Mouse (Mus musculus) kidney, embryonic 16.5 days (tissue): ENCODE results near the gene Snapc4. TPM values are rescaled to one million over a fixed set of nuclear protein-coding genes. Genes with fewer than 3 reads are reported as not detected.

Experiments used
- ATAC-seq: fragments of 200-750 bp; cut with Nextera tagmentation; 2 replicates; pipeline ENCODE4 v1.8.0; 2017; ENCODE audit warnings: moderate TSS enrichment; ENCODE audit not compliant: low FRiP score, low TSS enrichment
- H3K27ac ChIP-seq: fragments of 300-500 bp; sonication (generic); 2 replicates; pipeline ENCODE4 v1.5.1; 2014; ENCODE audit warnings: low read length
- H3K27me3 ChIP-seq: fragments of 300-500 bp; sonication (generic); 2 replicates; pipeline ENCODE4 v1.6.1; 2014; ENCODE audit warnings: low read length, control low read depth, mixed read lengths; ENCODE audit not compliant: insufficient read depth
- H3K36me3 ChIP-seq: fragments of 300-500 bp; sonication (generic); 2 replicates; pipeline ENCODE4 v1.6.1; 2014; ENCODE audit warnings: low read length, control low read depth, mixed read lengths; ENCODE audit not compliant: insufficient read depth
- H3K4me1 ChIP-seq: fragments of 300-500 bp; sonication (generic); 2 replicates; pipeline ENCODE4 v1.6.1; 2014; ENCODE audit warnings: low read length, control low read depth, mixed read lengths; ENCODE audit not compliant: insufficient read depth
- H3K4me2 ChIP-seq: fragments of 300-500 bp; sonication (generic); replicated peaks from 2 replicates; pipeline ENCODE4 v1.6.1; 2014; ENCODE audit warnings: low read depth, low read length
- H3K4me3 ChIP-seq: fragments of 300-500 bp; sonication (generic); 2 replicates; pipeline ENCODE4 v1.5.1; 2014; ENCODE audit warnings: mild to moderate bottlenecking, low read length
- H3K9ac ChIP-seq: fragments of 300-500 bp; sonication (generic); replicated peaks from 2 replicates; pipeline ENCODE4 v1.6.1; 2014; ENCODE audit warnings: low read length
- H3K9me3 ChIP-seq: fragments of 300-500 bp; sonication (generic); 2 replicates; pipeline ENCODE4 v1.6.1; 2016; ENCODE audit warnings: low read length, control low read depth
- WGBS: fragments of 180-500 bp; shearing (Covaris S2); extraction: QIAGEN DNeasy Blood & Tissue Kit; methylation state at CpG from one replicate; pipeline ENCODE4 v1.1.7; 2014; 5-methylcytosine and 5-hydroxymethylcytosine counted together
- polyA plus RNA-seq: library from polyadenylated mRNA; unstranded; fragments of >200 nt; fragmentation: Nextera tagmentation; extraction: Ambion mirVana; gene quantifications from 2 replicates; pipeline ENCODE4 v1.2.1, GENCODE M21; 2015

Snapc4 gene
- polyA plus RNA-seq, 1 experiment from 2014 or later, result 31.7 TPM

DNA sequence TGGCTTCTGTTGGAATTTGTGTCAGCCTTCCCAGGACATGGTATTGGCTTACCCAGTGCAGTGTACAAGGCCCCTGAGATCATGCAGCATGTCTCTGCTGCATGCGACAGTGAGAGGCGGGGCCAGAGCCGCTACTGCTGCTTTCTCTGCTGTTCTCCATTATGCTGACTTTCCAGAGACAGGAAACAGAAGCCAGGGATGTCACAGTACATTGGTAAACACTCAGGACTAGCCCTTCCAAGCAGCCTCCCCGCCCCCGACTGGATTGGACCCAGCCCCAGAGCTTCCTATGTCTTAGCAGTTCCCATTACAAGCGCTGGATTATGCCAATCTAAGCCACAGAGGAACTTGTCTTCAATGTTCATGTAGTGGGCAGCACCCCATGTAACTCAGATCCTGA, 32.2 kb downstream of the Snapc4 start:
- H3K9me3 ChIP-seq, result no peaks in the 10 kb centered on the region
- H3K27ac ChIP-seq, result peak overlapping the region; percentile 47
- no peak overlapping the region for H3K4me2 ChIP-seq
- no peak overlapping the region for H3K4me3 ChIP-seq
- H3K4me1 ChIP-seq, result peaks cover 25% of the 10 kb centered on the region
- peaks cover 40% of the 10 kb centered on the region for H3K36me3 ChIP-seq
- no peak overlapping the region for H3K9ac ChIP-seq
- WGBS, result 50% methylated on average over 6 of the region's 6 CpGs
- no peaks in the 10 kb centered on the region for H3K27me3 ChIP-seq
- ATAC-seq, result no peak

DNA sequence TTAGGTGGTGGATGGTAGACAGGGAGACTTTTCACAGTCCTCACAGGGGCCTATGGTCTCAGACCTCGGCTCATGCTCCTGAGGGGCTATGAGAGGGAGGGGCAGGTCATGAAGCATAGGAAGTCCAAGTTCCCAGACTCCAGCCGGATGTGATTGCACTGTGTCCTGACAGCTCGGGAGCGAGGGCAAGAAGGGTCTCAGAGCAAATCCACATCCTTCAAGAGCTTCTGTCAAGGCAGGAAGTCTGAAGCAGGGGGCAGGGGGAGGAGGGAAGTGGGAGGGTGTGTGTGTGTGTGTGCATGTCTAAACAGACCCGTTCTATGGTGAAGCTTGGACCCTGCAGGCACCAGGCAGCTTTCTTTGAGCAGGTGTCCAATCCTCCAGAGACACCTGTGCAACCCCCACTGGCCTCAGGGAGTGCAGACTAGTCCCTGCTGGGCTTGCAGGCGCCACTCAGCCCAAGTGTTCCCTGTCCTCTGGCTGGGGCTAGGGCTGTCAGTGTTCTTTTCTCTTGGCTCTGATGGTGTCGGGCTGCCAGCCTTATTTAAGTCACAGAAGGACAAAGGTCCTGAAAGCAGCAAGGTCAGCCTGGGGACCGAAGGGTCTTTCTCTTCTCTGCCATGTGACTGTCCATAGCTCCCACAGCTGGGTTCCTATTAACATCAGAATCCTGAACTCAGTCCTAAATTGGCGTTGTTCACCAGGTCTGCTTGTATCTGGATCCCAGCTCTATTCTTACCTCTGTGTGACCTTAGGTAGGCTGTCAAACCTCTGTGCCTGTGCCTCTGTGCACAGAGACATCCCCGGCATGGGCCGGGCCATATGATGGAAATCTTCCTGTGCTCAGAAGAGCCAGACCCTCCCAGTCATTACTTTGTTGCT, 37.6 kb downstream of the Snapc4 start:
- no peaks in the 10 kb centered on the region for H3K9me3 ChIP-seq
- peak; percentile 72 for ATAC-seq
- H3K27ac ChIP-seq, result peak overlapping the region; percentile 88
- WGBS, result 43% methylated on average over 11 of the region's 11 CpGs
- peak overlapping the region; percentile 16; the same call in 1 of the 2 replicates for H3K9ac ChIP-seq
- H3K4me1 ChIP-seq, result peaks cover 27% of the 10 kb centered on the region
- H3K36me3 ChIP-seq, result peaks cover 39% of the 10 kb centered on the region
- H3K4me2 ChIP-seq, result no peak overlapping the region
- no peak overlapping the region for H3K4me3 ChIP-seq
- no peaks in the 10 kb centered on the region for H3K27me3 ChIP-seq

DNA sequence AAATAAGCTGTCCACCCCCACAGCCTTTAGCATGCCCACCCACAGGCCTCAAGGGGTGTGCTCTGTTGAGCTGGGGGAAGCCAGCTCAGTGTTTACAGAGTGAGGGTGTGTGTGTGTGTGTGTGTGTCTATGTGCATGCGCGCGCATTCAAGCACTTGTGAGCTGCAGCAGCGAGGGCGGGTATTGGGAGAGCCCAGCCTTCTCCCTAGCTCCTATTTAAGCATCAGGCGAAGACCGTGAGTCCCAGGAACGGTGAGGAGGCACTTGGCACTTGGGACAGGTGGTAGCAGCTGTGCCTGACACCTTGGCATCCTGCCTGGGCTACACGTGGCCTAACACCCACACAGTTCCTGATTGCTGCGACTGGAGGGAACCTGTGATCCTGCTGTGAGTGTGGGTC, 38.4 kb downstream of the Snapc4 start:
- Histone ChIP-seq H3K27ac (peak overlapping the region; percentile 88), H3K9me3 (no peaks in the 10 kb centered on the region), H3K9ac (0 out of 2 replicates have a peak overlapping the region, but pooled peaks have one; percentile 16), H3K27me3 (no peaks in the 10 kb centered on the region), H3K4me2 (no peak overlapping the region), H3K4me3 (no peak overlapping the region), H3K36me3 (peaks cover 35% of the 10 kb centered on the region), H3K4me1 (peaks cover 27% of the 10 kb centered on the region)
- 49% methylated on average over 10 of the region's 10 CpGs for WGBS
- ATAC-seq, result peak; percentile 36; the same call in 1 of the 2 replicates

DNA sequence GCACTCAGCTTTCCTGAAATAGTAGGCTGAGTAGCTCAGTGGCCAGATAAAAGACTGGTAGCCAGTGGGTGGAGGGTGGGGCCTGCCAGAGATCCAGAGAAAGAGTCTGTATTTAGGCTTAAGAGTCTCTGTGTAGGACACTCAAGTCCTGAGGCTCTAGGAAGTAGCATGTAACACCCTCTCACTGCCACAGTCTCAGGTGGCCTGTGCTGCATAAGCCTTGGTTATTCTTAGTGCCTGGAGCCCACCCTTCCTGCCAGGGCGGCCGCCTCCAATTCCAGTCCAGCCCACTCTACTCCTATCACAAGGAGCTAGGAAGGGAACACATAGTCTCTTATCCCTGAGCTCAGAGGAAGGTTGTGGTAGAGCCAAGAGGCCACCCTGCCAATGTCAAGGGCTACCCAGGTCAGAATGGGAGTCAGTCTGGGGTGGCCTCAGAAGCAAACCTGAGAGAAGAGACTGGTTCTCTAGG, 38.9 kb downstream of the Snapc4 start:
- H3K27me3 ChIP-seq, result no peaks in the 10 kb centered on the region
- no peak for ATAC-seq
- H3K4me3 ChIP-seq, result no peak overlapping the region
- H3K4me1 ChIP-seq, result peaks cover 27% of the 10 kb centered on the region
- 82% methylated on average over 2 of the region's 2 CpGs for WGBS
- H3K36me3 ChIP-seq, result peaks cover 31% of the 10 kb centered on the region
- H3K9me3 ChIP-seq, result no peaks in the 10 kb centered on the region
- no peak overlapping the region for H3K9ac ChIP-seq
- H3K4me2 ChIP-seq, result no peak overlapping the region
- H3K27ac ChIP-seq, result peak overlapping the region; percentile 88

DNA sequence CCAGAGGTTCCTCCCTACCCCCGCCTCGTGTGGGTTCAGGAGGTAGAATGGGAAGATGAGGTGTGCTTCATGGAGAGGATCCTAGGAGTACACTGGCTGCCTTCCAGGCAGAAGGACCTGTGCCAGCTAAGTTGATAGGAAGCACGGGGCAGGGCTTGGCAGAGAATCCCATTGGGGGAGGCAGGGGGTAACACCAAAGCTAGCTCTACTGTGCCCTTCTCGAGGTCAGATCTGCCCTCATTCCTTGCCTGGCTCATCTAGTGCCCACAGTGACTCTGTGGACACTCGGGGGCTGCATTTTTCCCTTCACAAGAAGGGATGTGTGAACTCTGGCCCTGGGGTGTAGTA, 41.3 kb downstream of the Snapc4 start:
- Histone ChIP-seq H3K4me2 (no peak overlapping the region), H3K4me1 (peaks cover 27% of the 10 kb centered on the region), H3K9me3 (no peaks in the 10 kb centered on the region), H3K27ac (no peak overlapping the region), H3K4me3 (no peak overlapping the region), H3K36me3 (peaks cover 15% of the 10 kb centered on the region; the same call in 1 of the 2 replicates), H3K27me3 (no peaks in the 10 kb centered on the region), H3K9ac (no peak overlapping the region)
- 89% methylated on average over 5 of the region's 5 CpGs for whole genome bisulfite sequencing
- no peak for ATAC-seq

DNA sequence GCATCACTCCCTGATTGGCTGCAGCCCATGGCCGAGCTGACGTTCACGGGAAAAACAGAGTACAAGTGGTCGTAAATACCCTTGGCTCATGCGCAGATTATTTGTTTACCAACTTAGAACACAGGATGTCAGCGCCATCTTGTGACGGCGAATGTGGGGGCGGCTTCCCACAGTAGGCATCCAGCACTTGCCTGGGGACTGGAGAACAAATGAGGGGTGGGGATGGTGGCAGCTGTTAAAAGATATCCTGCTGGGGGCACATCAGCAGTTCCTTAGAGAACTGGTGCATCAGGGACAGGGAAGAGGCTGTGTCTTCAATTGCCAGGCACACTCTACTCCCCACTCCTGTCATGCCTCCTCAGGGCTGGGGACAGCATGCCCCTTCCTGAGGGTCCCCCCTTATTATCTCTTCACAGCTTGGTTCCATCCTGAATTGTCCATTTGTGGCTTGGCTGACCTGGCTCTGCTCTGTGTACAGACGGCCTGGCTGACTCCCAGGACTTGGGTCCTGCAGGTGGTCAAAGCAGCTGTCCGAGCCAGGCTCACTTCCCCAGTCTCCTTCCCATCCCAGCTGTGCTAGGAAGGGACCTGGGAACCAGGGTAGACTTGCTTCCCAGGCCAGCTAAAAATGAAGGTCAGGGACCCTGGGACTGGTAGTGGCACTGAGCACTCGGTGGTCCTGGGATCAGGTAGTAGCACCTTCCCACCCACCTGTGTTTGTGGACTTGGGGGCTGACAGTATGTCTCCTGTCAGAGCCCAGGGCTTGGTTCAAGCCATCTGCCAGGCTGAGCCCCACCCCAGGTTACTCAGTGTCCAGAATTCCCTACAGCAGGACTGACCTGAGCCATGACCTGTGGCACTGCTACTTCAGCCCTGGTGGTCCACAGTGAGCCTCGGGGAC, 41.9 kb downstream of the Snapc4 start:
- H3K36me3 ChIP-seq, result peaks cover 15% of the 10 kb centered on the region; the same call in 1 of the 2 replicates
- no peak overlapping the region for H3K4me2 ChIP-seq
- no peak overlapping the region for H3K9ac ChIP-seq
- H3K27ac ChIP-seq, result no peak overlapping the region
- WGBS, result 85% methylated on average over 8 of the region's 13 CpGs
- peaks cover 24% of the 10 kb centered on the region for H3K4me1 ChIP-seq
- no peak for ATAC-seq
- no peaks in the 10 kb centered on the region for H3K27me3 ChIP-seq
- H3K4me3 ChIP-seq, result no peak overlapping the region
- H3K9me3 ChIP-seq, result no peaks in the 10 kb centered on the region

DNA sequence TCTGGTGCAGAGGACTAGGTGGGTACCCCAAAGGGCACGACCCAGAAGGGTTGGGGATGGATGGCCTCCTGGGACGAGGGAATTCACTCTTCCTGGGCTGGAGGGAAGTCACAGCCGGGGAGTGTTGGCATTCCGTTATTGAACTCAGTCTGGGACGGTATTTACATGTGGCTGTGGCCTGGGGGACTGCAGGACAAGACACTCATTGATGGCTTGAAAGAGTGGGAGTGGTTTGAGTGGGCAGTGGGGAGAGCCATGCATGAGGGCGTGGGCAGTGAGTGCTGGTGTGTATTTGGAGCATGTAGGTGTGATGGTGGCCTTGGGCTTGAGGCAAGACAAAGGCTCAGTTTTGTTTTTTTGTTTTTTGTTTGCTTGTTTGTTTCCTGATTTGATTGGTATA, 49.8 kb downstream of the Snapc4 start:
- no peak for ATAC-seq
- 69% methylated on average over 6 of the region's 6 CpGs for WGBS
- Histone ChIP-seq H3K27me3 (no peaks in the 10 kb centered on the region), H3K36me3 (peaks cover 24% of the 10 kb centered on the region), H3K9me3 (no peaks in the 10 kb centered on the region), H3K4me3 (no peak overlapping the region), H3K4me1 (no peaks in the 10 kb centered on the region), H3K27ac (0 out of 2 replicates have a peak overlapping the region, but pooled peaks have one; percentile 10), H3K9ac (0 out of 2 replicates have a peak overlapping the region, but pooled peaks have one; percentile 26), H3K4me2 (no peak overlapping the region)

DNA sequence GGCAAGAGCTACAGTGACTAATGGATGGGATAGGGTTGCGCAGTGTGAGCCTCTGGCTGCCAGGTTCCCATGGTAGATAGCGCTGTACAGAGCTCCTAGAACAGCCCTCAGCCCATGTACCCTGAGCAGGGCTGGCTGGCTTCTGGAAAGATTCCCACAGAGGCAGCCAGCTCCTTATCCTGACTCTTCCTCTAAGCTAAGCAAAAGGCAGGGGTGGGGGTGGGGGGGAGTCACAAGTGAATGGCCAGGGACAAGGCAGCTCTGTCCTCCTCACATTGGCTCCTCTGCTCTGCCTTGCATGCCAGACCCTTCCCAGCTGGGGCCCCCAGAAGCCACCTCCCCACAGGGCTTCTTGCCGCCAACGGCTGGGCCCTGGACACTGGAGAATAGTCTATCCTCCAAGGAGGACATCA, 50.4 kb downstream of the Snapc4 start:
- H3K9me3 ChIP-seq, result no peaks in the 10 kb centered on the region
- WGBS, result 69% methylated on average over 4 of the region's 4 CpGs
- no peaks in the 10 kb centered on the region for H3K4me1 ChIP-seq
- H3K4me3 ChIP-seq, result no peak overlapping the region
- H3K36me3 ChIP-seq, result peaks cover 29% of the 10 kb centered on the region
- H3K9ac ChIP-seq, result 0 out of 2 replicates have a peak overlapping the region, but pooled peaks have one; percentile 26
- H3K27me3 ChIP-seq, result no peaks in the 10 kb centered on the region
- ATAC-seq, result peak; percentile 47; the same call in 1 of the 2 replicates
- H3K27ac ChIP-seq, result peak overlapping the region; percentile 48; the same call in 1 of the 2 replicates
- H3K4me2 ChIP-seq, result no peak overlapping the region

DNA sequence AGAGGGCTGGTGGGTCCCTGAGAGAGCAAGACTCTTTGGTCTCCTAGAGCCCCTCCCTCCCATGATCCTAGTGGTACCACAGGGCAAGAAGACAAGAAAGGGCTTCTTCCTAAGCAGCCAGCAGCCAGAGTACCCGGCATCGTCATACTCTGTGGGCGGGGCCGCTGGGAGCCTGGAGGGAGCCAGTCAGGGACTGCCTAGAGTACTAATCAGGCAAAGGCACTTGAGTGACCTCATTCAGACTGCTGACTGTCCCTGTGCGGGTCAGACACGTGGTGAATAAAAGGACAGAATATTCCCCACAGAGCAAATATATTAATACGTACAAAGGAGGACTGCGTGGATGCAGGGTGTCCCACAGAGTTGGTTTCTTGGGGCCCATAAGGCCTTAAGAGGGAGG, 51.1 kb downstream of the Snapc4 start:
- Histone ChIP-seq H3K9ac (no peak overlapping the region), H3K4me3 (no peak overlapping the region), H3K9me3 (no peaks in the 10 kb centered on the region), H3K27ac (no peak overlapping the region; the same call in 1 of the 2 replicates), H3K36me3 (peaks cover 36% of the 10 kb centered on the region), H3K4me1 (no peaks in the 10 kb centered on the region), H3K4me2 (no peak overlapping the region), H3K27me3 (no peaks in the 10 kb centered on the region)
- ATAC-seq, result no peak
- WGBS, result 66% methylated on average over 8 of the region's 8 CpGs
